Mouse (Mus musculus) MEL (cell line): Measurements from ENCODE around the gene Rassf8.

ENCODE experiments used
- GATA1 ChIP-seq: IDR thresholded peaks from 2 replicates; pipeline ENCODE4 v1.6.1; 2011; ENCODE audit warnings: low read depth, low read length, improper control_type of control experiment
- POLR2A ChIP-seq, 2 experiments: IDR thresholded peaks; 2 replicates each; pipeline ENCODE4 v1.6.1; 2011 to 2012; ENCODE audit warnings: low read length in 2 of 2, mild to moderate bottlenecking in 2 of 2, control low read depth in 1 of 2, improper control_type of control experiment in 1 of 2, low read depth in 1 of 2, moderate library complexity in 1 of 2; ENCODE audit not compliant: control insufficient read depth in 1 of 2, insufficient read depth in 1 of 2, poor library complexity in 1 of 2
- USF2 ChIP-seq, 2 experiments: IDR thresholded peaks; 2 replicates each; pipeline ENCODE4 v1.6.1; 2011 to 2012; ENCODE audit warnings: improper control_type of control experiment in 2 of 2, low read length in 2 of 2, borderline replicate concordance in 1 of 2, inconsistent platforms in 1 of 2, low read depth in 1 of 2, mild to moderate bottlenecking in 1 of 2; ENCODE audit not compliant: insufficient read depth in 1 of 2

DNA sequence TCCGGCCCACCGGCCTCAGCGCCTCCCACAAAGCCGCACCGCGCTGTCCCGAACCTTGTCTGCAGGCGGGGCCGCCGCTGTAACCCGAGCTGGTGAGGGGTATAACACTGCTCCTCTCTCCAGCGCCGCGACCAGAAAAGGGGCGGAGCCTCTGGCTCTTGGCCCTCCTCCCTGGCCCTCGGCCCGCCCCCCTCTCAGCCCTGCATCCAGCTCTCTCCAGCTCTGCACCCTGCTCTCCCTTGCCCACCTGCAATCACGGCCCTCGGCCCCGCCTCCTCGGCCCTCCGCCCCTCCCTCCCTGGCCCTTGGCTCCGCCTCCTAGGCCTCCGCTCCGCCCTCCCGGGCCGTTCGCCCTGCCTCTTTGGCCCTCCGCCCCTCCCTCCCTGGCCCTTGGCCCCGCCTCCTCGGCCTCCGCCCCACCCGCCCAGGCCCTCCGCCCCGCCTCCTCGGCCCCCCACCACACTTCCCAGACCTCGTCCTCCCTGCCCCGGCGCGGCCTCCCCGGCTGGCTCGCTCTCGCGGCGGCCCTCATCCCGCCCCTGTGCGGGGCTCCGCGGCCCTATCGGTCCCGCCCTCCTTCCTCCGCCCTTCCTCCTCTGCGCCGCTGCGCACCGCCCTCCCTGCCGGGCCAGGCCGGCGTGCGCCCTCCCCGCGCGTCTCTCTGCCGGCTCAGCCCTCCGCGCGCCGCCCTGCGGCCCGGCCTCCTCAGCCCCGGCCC lies at the start of gene Rassf8:
- TF ChIP-seq GATA1 (no peak), POLR2A (IDR thresholded peaks at IDR 0.05; ENCODE audit: control insufficient read depth in 1 of 2, insufficient read depth in 1 of 2, low read depth in 1 of 2, low read length in 2 of 2, poor library complexity in 1 of 2) (no peak), USF2 (IDR thresholded peaks at IDR 0.05; ENCODE audit: borderline replicate concordance in 1 of 2, insufficient read depth in 1 of 2, low read depth in 1 of 2, low read length in 2 of 2) (no peak)
